Mouse (Mus musculus) hindbrain, embryonic 10.5 days (tissue): ENCODE data around the gene Fcamr. TPM values are rescaled to one million over a fixed set of nuclear protein-coding genes. Genes with fewer than 3 reads are reported as not detected.

Experiments
- DNase-seq: peaks from one replicate; pipeline ENCODE4 v3.0.0-alpha.2; 2017; ENCODE audit warnings: low spot score
- H3K27ac ChIP-seq: fragments of 300-500 bp; sonication (generic); 2 replicates; pipeline ENCODE4 v1.5.1; 2016; ENCODE audit warnings: mild to moderate bottlenecking, moderate library complexity
- H3K27me3 ChIP-seq: fragments of 300-500 bp; sonication (generic); 2 replicates; pipeline ENCODE4 v1.6.1; 2016; ENCODE audit warnings: mild to moderate bottlenecking; ENCODE audit not compliant: poor library complexity, insufficient read depth, severe bottlenecking
- H3K36me3 ChIP-seq: fragments of 300-500 bp; sonication (generic); 2 replicates; pipeline ENCODE4 v1.6.1; 2016; ENCODE audit warnings: mild to moderate bottlenecking, moderate library complexity
- H3K4me1 ChIP-seq: fragments of 300-500 bp; sonication (generic); replicated peaks from 2 replicates; pipeline ENCODE4 v1.6.1; 2016; ENCODE audit warnings: mild to moderate bottlenecking
- H3K4me3 ChIP-seq: fragments of 300-500 bp; sonication (generic); 2 replicates; pipeline ENCODE4 v1.5.1; 2016; ENCODE audit warnings: mild to moderate bottlenecking, moderate library complexity
- H3K9me3 ChIP-seq: fragments of 300-500 bp; sonication (generic); 2 replicates; pipeline ENCODE4 v1.6.1; 2016; ENCODE audit warnings: mild to moderate bottlenecking, moderate library complexity
- WGBS: fragments of 180-500 bp; shearing (Covaris S2); methylation state at CpG from one replicate; pipeline ENCODE4 v1.1.7; 2016; 5-methylcytosine and 5-hydroxymethylcytosine counted together
- polyA plus RNA-seq: library from polyadenylated mRNA; unstranded; fragments of >200 nt; fragmentation: Nextera tagmentation; extraction: Ambion mirVana; gene quantifications from 2 replicates; pipeline ENCODE4 v1.2.1, GENCODE M21; 2016

The Fcamr gene
- polyA plus RNA-seq, result not detected in 2 replicates

DNA sequence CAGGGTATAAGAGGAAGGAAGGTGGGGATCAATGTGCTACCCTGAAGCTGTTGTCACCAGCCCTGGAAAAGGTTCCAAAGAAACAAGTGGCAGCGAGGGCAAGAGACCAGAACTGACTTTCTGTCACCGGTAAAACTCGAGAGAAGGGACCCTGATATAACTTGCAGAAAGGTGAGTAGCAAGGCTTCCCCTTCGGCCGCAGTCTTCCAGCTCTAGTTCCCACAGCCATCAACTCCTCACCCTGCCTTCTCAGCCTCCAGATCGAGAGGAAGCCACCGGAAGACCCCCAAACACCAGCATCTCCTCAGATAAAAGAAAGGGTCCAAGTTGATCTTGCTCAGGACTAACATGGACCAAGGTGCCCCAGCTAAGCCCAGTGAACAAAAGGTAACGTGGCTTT lies at the start of gene Fcamr:
Fcamr (plus strand) TSS at position 301 of the 400 bp plus-strand sequence.
- no peaks in the 10 kb centered on the region for H3K9me3 ChIP-seq
- no peaks in the 10 kb centered on the region for H3K4me1 ChIP-seq
- H3K36me3 ChIP-seq, result no peaks in the 10 kb centered on the region
- no peaks in the 10 kb centered on the region for H3K27me3 ChIP-seq
- no peak for DNase-seq
- H3K27ac ChIP-seq, result no peak within 1 kb of the TSS
- no peak within 1 kb of the TSS for H3K4me3 ChIP-seq
- 85% methylated on average over 8 of the region's 8 CpGs for WGBS

DNA sequence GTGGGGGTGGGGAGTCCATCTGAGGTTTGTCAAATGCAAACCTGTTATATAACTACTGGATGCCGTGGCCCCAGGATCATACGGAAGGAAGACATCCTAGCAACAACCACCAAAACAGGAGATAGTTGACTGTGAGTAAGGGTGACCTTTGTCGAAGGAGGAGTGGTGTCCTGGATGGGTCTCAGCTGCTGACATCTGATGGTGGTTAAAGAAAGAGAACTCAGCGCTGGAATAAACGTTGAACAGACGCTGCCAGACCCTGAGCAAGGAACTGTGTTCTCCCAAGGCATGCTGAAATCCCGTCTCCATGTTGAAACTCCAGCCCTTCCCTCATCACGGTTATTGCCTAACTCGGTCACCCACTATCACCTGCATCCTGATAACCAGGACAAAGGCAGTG lies 41.0 kb upstream of the Fcamr start:
- WGBS, result 82% methylated on average over 9 of the region's 9 CpGs
- no peak overlapping the region for H3K27ac ChIP-seq
- H3K4me1 ChIP-seq, result no peaks in the 10 kb centered on the region
- no peaks in the 10 kb centered on the region for H3K9me3 ChIP-seq
- no peaks in the 10 kb centered on the region for H3K36me3 ChIP-seq
- H3K4me3 ChIP-seq, result no peak overlapping the region
- no peaks in the 10 kb centered on the region for H3K27me3 ChIP-seq
- no peak for DNase-seq

DNA sequence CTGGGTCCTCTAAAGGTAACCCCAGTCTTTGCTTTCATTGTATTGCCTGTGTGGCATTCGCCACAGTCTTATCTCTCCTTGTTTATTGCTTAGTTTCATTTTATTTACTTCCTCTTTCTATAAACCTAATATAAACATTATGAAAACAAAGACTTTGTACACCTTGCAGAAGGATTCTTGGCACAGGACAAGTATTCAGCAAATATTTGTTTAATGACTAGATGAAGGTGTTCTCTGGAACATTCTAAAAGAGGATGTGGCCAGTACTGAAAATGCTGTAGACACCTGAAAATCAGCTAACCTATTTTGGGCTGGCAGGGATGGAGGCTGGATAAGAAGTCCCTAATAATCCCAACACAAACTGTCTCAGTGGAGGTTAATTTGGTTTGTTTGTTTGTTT lies 39.1 kb upstream of the Fcamr start:
- no peaks in the 10 kb centered on the region for H3K9me3 ChIP-seq
- no peak overlapping the region for H3K27ac ChIP-seq
- no peak for DNase-seq
- 85% methylated on average over 1 of the region's 1 CpGs for WGBS
- H3K36me3 ChIP-seq, result no peaks in the 10 kb centered on the region
- H3K27me3 ChIP-seq, result no peaks in the 10 kb centered on the region
- no peak overlapping the region for H3K4me3 ChIP-seq
- no peaks in the 10 kb centered on the region for H3K4me1 ChIP-seq

DNA sequence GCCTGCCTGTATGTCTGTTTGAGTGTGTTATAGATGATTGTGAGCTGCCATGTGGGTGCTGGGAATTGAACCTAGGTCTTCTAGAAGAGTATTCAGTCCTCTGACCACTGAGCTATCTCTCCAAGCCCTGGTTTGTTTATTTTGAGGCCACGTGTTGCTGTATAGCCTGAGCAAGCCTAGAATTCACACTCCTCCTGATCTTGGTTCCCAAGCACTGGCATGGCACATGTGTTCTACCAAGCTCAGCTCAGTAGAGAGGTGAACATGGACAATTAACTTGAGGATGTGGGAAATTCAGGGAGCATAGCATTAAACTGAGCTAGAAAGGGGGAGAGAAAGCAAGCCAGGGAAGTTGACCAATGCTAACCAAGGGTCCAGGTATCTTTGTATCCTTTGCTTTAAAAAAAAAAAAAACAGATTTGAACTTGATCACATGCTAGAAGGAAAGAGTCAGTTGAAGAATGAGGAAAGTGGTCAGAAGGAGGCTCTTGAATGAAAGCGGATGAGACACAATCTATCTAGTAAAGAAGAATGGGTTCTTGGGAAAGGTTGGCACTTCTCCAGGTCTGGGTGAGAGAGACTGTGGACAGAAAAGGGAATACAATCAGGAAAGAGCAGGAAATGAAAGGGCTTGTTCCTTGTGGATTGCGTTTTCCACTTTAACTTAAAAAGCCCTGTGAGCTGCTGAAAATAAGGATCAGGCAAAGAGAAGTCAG lies 38.5 kb upstream of the Fcamr start:
- DNase-seq, result no peak
- Histone ChIP-seq H3K27ac (no peak overlapping the region), H3K9me3 (no peaks in the 10 kb centered on the region), H3K4me1 (no peaks in the 10 kb centered on the region), H3K36me3 (no peaks in the 10 kb centered on the region), H3K27me3 (no peaks in the 10 kb centered on the region), H3K4me3 (no peak overlapping the region)
- WGBS, result 86% methylated on average over 3 of the region's 3 CpGs

DNA sequence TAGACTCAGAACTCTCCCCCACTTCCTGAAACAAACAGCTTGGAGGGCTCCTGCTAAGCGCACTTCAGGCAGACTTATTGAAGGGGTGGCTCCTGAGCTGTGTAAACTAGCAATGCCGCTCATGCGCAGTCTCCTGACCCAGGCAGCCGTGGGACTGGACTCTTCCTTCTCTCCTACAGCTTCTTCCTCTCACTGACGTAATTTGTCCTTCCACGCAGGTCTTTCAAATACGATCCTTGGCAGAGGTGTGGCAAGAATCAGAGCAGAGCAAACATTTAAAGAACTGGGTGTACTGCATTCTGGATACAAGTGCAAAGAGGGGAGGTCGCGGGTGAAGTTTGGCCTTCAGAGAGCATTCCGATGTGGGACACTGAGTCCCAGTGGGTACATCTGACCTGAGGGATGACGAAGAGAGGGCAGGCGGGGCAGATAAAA lies 36.7 kb upstream of the Fcamr start:
- H3K9me3 ChIP-seq, result no peaks in the 10 kb centered on the region
- H3K4me1 ChIP-seq, result no peaks in the 10 kb centered on the region
- no peaks in the 10 kb centered on the region for H3K27me3 ChIP-seq
- 86% methylated on average over 12 of the region's 12 CpGs for WGBS
- DNase-seq, result no peak
- H3K4me3 ChIP-seq, result no peak overlapping the region
- H3K36me3 ChIP-seq, result no peaks in the 10 kb centered on the region
- no peak overlapping the region for H3K27ac ChIP-seq

DNA sequence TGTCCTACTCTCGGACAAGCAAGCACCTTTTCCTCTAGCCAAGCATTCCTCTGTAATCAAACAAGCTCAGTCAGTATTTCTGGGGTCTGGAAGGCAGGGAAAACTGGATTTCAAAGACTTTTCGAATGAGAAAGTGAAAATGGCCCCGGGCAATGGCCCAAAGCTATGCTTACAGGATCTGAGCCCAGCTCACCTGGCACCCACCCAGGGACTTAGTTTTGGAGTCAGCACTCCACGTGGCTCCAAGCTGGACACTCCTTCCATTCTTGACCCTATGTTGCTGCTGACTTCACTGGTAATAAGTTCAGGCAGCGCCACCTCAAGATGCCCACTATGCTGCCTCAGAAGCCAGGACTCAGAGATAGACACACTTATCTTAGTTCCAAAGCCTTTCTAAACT lies 33.6 kb upstream of the Fcamr start:
- no peaks in the 10 kb centered on the region for H3K27me3 ChIP-seq

DNA sequence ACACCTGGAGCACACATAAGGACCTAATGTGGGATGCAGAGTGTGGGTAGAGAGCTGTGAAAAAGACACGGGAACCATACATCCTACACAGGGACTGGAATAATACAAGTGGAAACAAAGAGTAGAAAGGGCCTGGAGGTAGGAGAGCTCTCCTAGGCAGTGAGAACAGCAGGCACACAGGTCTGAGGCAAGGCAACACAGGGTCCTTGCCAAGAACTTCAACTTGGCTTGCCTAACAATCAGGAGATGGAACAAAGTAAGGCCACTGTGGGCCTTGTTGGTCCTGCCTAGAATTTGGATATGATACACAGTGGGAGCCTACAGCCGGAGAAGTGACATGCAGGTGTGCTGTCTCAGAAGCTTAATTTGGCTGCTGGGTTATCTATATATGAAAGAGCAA lies 30.8 kb upstream of the Fcamr start:
- no peak overlapping the region for H3K4me3 ChIP-seq
- H3K4me1 ChIP-seq, result 0 out of 2 replicates have a peak, but pooled peaks cover 1% of the 10 kb centered on the region
- no peaks in the 10 kb centered on the region for H3K9me3 ChIP-seq
- 90% methylated on average over 2 of the region's 2 CpGs for whole genome bisulfite sequencing
- H3K27ac ChIP-seq, result no peak overlapping the region
- no peak for DNase-seq
- no peaks in the 10 kb centered on the region for H3K27me3 ChIP-seq
- H3K36me3 ChIP-seq, result no peaks in the 10 kb centered on the region

More for the DNA sequence above, 33.6 kb upstream of the Fcamr start:
- Histone ChIP-seq H3K4me1 (no peaks in the 10 kb centered on the region), H3K9me3 (no peaks in the 10 kb centered on the region), H3K4me3 (no peak overlapping the region), H3K27ac (no peak overlapping the region), H3K36me3 (no peaks in the 10 kb centered on the region)
- DNase-seq, result no peak
- 76% methylated on average over 5 of the region's 5 CpGs for WGBS

DNA sequence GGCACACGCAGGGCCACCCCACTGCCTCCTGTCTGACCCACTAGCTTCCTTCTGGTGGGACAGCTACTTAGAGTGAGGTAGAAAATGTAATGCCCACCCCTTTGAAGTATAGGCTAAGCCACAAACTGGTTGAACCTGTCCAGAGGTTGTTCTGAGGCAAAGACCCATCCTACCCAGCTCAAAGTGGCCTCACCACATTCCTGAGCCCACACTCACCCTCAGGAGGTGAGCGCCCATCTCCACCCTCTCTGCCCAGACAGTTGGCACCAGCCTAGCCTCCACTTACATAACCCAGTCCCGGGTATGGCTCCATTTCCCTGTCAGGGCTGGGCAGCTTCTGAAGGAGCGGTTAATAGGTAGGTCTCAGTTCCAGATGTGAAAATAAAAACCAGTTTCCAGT lies 30.2 kb upstream of the Fcamr start:
- no peak overlapping the region for H3K27ac ChIP-seq
- DNase-seq, result no peak
- H3K27me3 ChIP-seq, result no peaks in the 10 kb centered on the region
- H3K4me3 ChIP-seq, result no peak overlapping the region
- H3K9me3 ChIP-seq, result no peaks in the 10 kb centered on the region
- H3K4me1 ChIP-seq, result 0 out of 2 replicates have a peak, but pooled peaks cover 6% of the 10 kb centered on the region
- H3K36me3 ChIP-seq, result no peaks in the 10 kb centered on the region
- WGBS, result 86% methylated on average over 4 of the region's 4 CpGs

DNA sequence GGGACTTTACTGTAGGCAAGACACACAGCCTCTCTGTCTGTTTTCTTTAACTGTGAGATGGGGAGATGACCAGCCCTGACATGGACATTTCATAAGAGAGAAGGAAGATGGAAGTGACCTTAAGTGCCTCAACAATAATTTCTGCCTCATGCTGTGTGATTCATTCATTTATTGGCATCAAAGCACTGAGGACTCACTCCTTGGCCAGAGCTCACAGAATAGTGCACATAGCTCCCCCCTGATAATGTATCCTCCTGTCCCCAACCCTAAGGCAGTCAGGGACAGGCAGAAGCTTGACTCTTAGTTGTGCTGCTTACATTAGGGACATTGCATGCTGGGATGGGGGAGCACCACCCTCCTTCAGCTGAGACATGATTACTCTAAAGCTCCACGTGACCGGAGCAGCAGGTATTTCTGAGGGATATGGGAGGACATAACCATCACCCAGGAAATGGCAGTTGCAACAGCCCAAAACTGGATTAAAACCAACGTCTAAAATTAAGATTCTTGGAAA lies 29.7 kb upstream of the Fcamr start:
- WGBS, result 81% methylated on average over 3 of the region's 3 CpGs
- no peaks in the 10 kb centered on the region for H3K27me3 ChIP-seq
- 0 out of 2 replicates have a peak, but pooled peaks cover 10% of the 10 kb centered on the region for H3K4me1 ChIP-seq
- H3K4me3 ChIP-seq, result no peak overlapping the region
- no peaks in the 10 kb centered on the region for H3K36me3 ChIP-seq
- H3K9me3 ChIP-seq, result no peaks in the 10 kb centered on the region
- no peak for DNase-seq
- no peak overlapping the region for H3K27ac ChIP-seq

DNA sequence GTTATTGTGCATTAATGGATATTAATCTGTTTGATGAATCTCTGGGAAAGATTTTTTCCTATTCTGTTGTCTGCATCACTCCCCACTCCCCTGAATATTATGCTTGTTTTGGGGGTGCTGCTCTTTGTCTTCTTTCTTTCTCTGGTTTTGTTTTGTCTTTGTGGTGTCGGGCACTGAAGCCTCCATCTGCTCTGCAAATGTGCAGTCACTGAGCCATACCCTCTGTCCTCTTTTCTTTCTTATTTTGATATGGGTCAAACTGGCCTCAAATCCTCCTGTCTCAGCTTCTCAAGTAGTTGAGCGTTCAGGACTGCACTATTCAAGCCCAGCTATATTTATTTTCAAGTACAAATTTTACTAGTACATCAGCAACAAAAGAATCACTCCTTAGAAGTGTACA lies 25.5 kb upstream of the Fcamr start:
- H3K27ac ChIP-seq, result no peak overlapping the region; the same call in 1 of the 2 replicates
- 51% methylated on average over 2 of the region's 2 CpGs for WGBS
- H3K27me3 ChIP-seq, result no peaks in the 10 kb centered on the region
- DNase-seq, result no peak
- H3K4me3 ChIP-seq, result no peak overlapping the region
- no peaks in the 10 kb centered on the region for H3K36me3 ChIP-seq
- H3K9me3 ChIP-seq, result no peaks in the 10 kb centered on the region
- H3K4me1 ChIP-seq, result 0 out of 2 replicates have a peak, but pooled peaks cover 10% of the 10 kb centered on the region

DNA sequence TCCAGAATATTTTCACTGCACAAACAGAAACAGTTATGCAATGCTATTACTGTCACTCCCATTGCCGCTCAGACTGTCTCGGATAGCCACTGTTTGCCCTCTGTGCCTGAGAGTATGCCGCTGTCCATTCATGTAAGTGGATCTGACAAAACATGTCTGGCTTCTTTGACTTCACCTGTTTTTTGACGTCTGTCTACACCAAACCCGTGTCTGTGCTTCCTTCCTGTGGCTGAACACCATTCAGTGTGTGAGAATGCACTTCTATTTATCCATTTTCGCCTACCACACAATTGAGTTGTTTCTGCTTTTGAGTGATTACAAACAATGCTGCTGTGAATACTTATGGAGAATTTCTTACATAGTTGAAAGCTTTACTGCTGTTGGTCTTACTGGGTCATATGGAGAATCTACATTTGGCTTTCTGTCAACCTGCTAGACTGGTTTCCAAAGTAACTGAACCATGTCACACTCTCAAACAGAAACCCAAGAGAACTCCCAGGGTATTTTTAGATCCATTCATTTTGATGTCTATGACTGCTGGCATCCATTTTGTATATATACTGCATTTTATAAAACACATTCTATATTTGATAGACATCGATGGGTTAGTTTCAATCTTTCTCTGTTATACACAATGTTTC lies 24.9 kb upstream of the Fcamr start:
- no peaks in the 10 kb centered on the region for H3K9me3 ChIP-seq
- WGBS, result 77% methylated on average over 7 of the region's 7 CpGs
- 0 out of 2 replicates have a peak, but pooled peaks cover 10% of the 10 kb centered on the region for H3K4me1 ChIP-seq
- DNase-seq, result no peak
- H3K36me3 ChIP-seq, result no peaks in the 10 kb centered on the region
- H3K27me3 ChIP-seq, result no peaks in the 10 kb centered on the region
- H3K27ac ChIP-seq, result no peak overlapping the region; the same call in 1 of the 2 replicates
- H3K4me3 ChIP-seq, result no peak overlapping the region

DNA sequence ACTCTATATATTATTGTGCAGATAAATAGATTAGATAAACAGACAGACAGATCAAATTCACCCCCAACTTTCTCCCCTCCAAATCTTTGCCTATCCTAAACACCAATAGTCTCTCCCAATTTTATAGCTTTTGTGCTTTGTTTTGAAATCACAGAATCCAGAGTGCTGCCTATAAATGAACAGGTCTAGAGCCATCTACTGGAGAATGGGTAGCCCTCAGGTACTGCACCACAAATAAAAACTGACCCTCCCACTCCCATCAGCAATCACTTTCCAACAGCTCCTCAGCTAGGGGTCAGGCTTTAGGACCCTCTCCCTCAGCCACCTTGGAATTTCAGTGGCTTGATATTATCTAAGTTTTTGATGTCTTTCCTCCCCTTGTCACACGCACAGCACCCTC lies 24.1 kb upstream of the Fcamr start:
- H3K27me3 ChIP-seq, result no peaks in the 10 kb centered on the region
- H3K36me3 ChIP-seq, result no peaks in the 10 kb centered on the region
- H3K27ac ChIP-seq, result no peak overlapping the region
- 85% methylated on average over 1 of the region's 1 CpGs for WGBS
- 0 out of 2 replicates have a peak, but pooled peaks cover 10% of the 10 kb centered on the region for H3K4me1 ChIP-seq
- H3K4me3 ChIP-seq, result no peak overlapping the region
- DNase-seq, result no peak
- H3K9me3 ChIP-seq, result no peaks in the 10 kb centered on the region

DNA sequence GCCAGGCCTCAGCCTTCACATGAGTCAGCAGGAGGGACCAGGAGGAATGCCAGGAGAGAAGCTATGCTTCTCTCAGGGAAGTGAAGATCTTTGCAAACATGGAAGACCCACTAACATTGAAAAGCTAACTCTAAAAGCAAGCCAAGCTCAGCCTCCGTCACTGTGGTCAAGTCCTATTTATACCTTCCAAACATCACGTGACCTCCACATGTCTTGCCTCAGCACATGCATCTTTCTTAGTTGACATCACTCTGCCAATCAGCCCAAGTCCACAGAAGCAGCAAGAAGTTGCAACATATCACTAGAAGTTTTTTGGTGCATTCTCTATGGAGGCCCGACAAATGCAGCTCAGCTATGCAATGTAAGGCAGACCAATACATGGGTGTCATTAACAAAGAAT lies 20.8 kb upstream of the Fcamr start:
- no peaks in the 10 kb centered on the region for H3K27me3 ChIP-seq
- no peak overlapping the region for H3K27ac ChIP-seq
- H3K4me1 ChIP-seq, result 0 out of 2 replicates have a peak, but pooled peaks cover 9% of the 10 kb centered on the region
- H3K9me3 ChIP-seq, result no peaks in the 10 kb centered on the region
- no peak for DNase-seq
- H3K36me3 ChIP-seq, result no peaks in the 10 kb centered on the region
- 91% methylated on average over 3 of the region's 3 CpGs for WGBS
- H3K4me3 ChIP-seq, result no peak overlapping the region
